Mouse (Mus musculus) CD4-positive, CD25-positive, alpha-beta regulatory T cell, adult 4 months (primary cell): Measurements from ENCODE around the gene Ncl. TPM values are rescaled to one million over a fixed set of nuclear protein-coding genes. Genes with fewer than 3 reads are reported as not detected.
A peak's percentile ranks its signal among the peaks of the same experiment; 100 is the strongest.

ENCODE experiments used
- ATAC-seq: one replicate; pipeline ENCODE4 v1.8.0; 2017
- polyA plus RNA-seq, 2 experiments: library from polyadenylated mRNA; unstranded; fragments of 100-300 nt; shearing (Covaris generic); gene quantifications; one replicate each; pipeline ENCODE4 v1.2.1; 2017

The Ncl gene
- polyA plus RNA-seq, 2 experiments from 2014 or later, result 304 to 334 TPM

GRCm38 (mm10) chr1:86311467-86312005, 47.7 kb downstream of the Ncl start:
- no peak for ATAC-seq

- ATAC-seq, result no peak
Observed at GRCm38 (mm10) chr1:86310536-86311310, 48.5 kb downstream of the Ncl start.

GRCm38 (mm10) chr1:86309270-86309833, 49.8 kb downstream of the Ncl start:
- no peak for ATAC-seq

- ATAC-seq, result no peak
Observed at GRCm38 (mm10) chr1:86307871-86308641, 51.1 kb downstream of the Ncl start.

- ATAC-seq, result no peak
Observed at GRCm38 (mm10) chr1:86307177-86307762, 51.9 kb downstream of the Ncl start.

GRCm38 (mm10) chr1:86306686-86307085, 52.5 kb downstream of the Ncl start:
- ATAC-seq, result no peak

- no peak for ATAC-seq
Observed at GRCm38 (mm10) chr1:86303873-86304250, 55.3 kb downstream of the Ncl start.

- ATAC-seq, result no peak
Observed at GRCm38 (mm10) chr1:86303063-86303872, 55.9 kb downstream of the Ncl start.

GRCm38 (mm10) chr1:86302532-86302931, 56.7 kb downstream of the Ncl start, which contains the start of gene B3gnt7:
TSS of gene B3gnt7 (plus strand) at chr1:86302832.
- no peak for ATAC-seq

GRCm38 (mm10) chr1:86301221-86302091, 57.7 kb downstream of the Ncl start:
- peak; percentile 49 for ATAC-seq

- no peak for ATAC-seq
Observed at GRCm38 (mm10) chr1:86300731-86301130, 58.5 kb downstream of the Ncl start.

GRCm38 (mm10) chr1:86300093-86300492, 59.1 kb downstream of the Ncl start:
- ATAC-seq, result no peak

Other genes starting within 250 kb of the Ncl start
- under 1 TPM in 1 of 2 experiments, not detected in 1; 0.39 TPM for gene Htr2b, start 247.4 kb downstream of the Ncl start, polyA plus RNA-seq
- gene Gm21972, start 225.8 kb downstream of the Ncl start, polyA plus RNA-seq, result not detected
- gene Armc9, start 204.6 kb downstream of the Ncl start, polyA plus RNA-seq, result 1 to 10 TPM; 6.2 to 7.8 TPM
- gene B3gnt7, start 56.6 kb downstream of the Ncl start, polyA plus RNA-seq, result not detected
- gene Nmur1, start 66.8 kb upstream of the Ncl start, polyA plus RNA-seq, result 1 to 10 TPM; 1.5 to 4.0 TPM
- gene Tex44, start 66.9 kb upstream of the Ncl start, polyA plus RNA-seq, result not detected
- gene Ptma, start 167.3 kb upstream of the Ncl start, polyA plus RNA-seq, result 1,000 to 10,000 TPM; 2,790 to 2,877 TPM
- 10 to 100 TPM; 12.6 to 16.4 TPM for gene Pde6d, start 223.2 kb upstream of the Ncl start, polyA plus RNA-seq
- 10 to 100 TPM; 16.9 to 20.0 TPM for gene Cops7b, start 223.5 kb upstream of the Ncl start, polyA plus RNA-seq